Mouse (Mus musculus) forebrain, embryonic 16.5 days (tissue): ENCODE results near the gene Drd3. TPM values are rescaled to one million over a fixed set of nuclear protein-coding genes. Genes with fewer than 3 reads are reported as not detected.

ENCODE experiments used
- ATAC-seq: fragments of 200-750 bp; cut with Nextera tagmentation; 2 replicates; pipeline ENCODE4 v1.8.0; 2017; ENCODE audit warnings: mild to moderate bottlenecking, moderate library complexity
- H3K27ac ChIP-seq: fragments of 300-500 bp; sonication (generic); 2 replicates; pipeline ENCODE4 v1.5.1; 2014; ENCODE audit warnings: low read length, control low read depth
- H3K27me3 ChIP-seq: fragments of 300-500 bp; sonication (generic); replicated peaks from 2 replicates; pipeline ENCODE4 v1.6.1; 2014; ENCODE audit warnings: low read length; ENCODE audit not compliant: control insufficient read depth, insufficient read depth
- H3K36me3 ChIP-seq: fragments of 300-500 bp; sonication (generic); 2 replicates; pipeline ENCODE4 v1.6.1; 2014; ENCODE audit not compliant: control insufficient read depth, insufficient read depth
- H3K4me1 ChIP-seq: fragments of 300-500 bp; sonication (generic); replicated peaks from 2 replicates; pipeline ENCODE4 v1.6.1; 2014; ENCODE audit warnings: low read length; ENCODE audit not compliant: control insufficient read depth, insufficient read depth
- H3K4me2 ChIP-seq: fragments of 300-500 bp; sonication (generic); 2 replicates; pipeline ENCODE4 v1.6.1; 2014; ENCODE audit warnings: mild to moderate bottlenecking, low read length, control low read depth
- H3K4me3 ChIP-seq: fragments of 300-500 bp; sonication (generic); replicated peaks from 2 replicates; pipeline ENCODE4 v1.5.1; 2014; ENCODE audit warnings: mild to moderate bottlenecking, low read length, control low read depth
- H3K9ac ChIP-seq: fragments of 300-500 bp; sonication (generic); replicated peaks from 2 replicates; pipeline ENCODE4 v1.6.1; 2014; ENCODE audit warnings: low read depth, low read length, control low read depth
- H3K9me3 ChIP-seq: fragments of 300-500 bp; sonication (generic); 2 replicates; pipeline ENCODE4 v1.6.1; 2016; ENCODE audit warnings: low read length; ENCODE audit not compliant: control insufficient read depth
- WGBS: fragments of 180-500 bp; shearing (Covaris S2); extraction: QIAGEN DNeasy Blood & Tissue Kit; methylation state at CpG from one replicate; pipeline ENCODE4 v1.1.7; 2014; 5-methylcytosine and 5-hydroxymethylcytosine counted together
- polyA plus RNA-seq: library from polyadenylated mRNA; unstranded; fragments of >200 nt; fragmentation: Nextera tagmentation; extraction: Ambion mirVana; gene quantifications from 2 replicates; pipeline ENCODE4 v1.2.1, GENCODE M21; 2015

The Drd3 gene
- polyA plus RNA-seq, 1 experiment from 2014 or later: not detected

- no peak overlapping the region for H3K9ac ChIP-seq
- H3K27ac ChIP-seq: no peak overlapping the region
- no peak overlapping the region for H3K4me2 ChIP-seq
- 79% methylated on average over 1 of the region's 1 CpGs for WGBS
- no peak overlapping the region for H3K4me3 ChIP-seq
- ATAC-seq: no peak
- H3K9me3 ChIP-seq: no peaks in the 10 kb centered on the region
- no peaks in the 10 kb centered on the region for H3K27me3 ChIP-seq
- no peaks in the 10 kb centered on the region for H3K4me1 ChIP-seq
- no peaks in the 10 kb centered on the region for H3K36me3 ChIP-seq
Observed at GRCm38 (mm10) chr16:43811402-43811801, 57.6 kb downstream of the Drd3 start.

GRCm38 (mm10) chr16:43814644-43815043 lies 60.8 kb downstream of the Drd3 start:
- WGBS: 58% methylated on average over 4 of the region's 4 CpGs
- no peaks in the 10 kb centered on the region for H3K36me3 ChIP-seq
- no peak overlapping the region for H3K27ac ChIP-seq
- H3K4me2 ChIP-seq: no peak overlapping the region
- no peaks in the 10 kb centered on the region for H3K9me3 ChIP-seq
- no peaks in the 10 kb centered on the region for H3K27me3 ChIP-seq
- H3K4me3 ChIP-seq: no peak overlapping the region
- ATAC-seq: no peak
- H3K4me1 ChIP-seq: no peaks in the 10 kb centered on the region
- H3K9ac ChIP-seq: no peak overlapping the region

- 91% methylated on average over 4 of the region's 5 CpGs for WGBS
- H3K9me3 ChIP-seq: no peaks in the 10 kb centered on the region
- no peak for ATAC-seq
- H3K4me3 ChIP-seq: no peak overlapping the region
- H3K27me3 ChIP-seq: no peaks in the 10 kb centered on the region
- H3K4me2 ChIP-seq: no peak overlapping the region
- H3K27ac ChIP-seq: no peak overlapping the region
- no peaks in the 10 kb centered on the region for H3K4me1 ChIP-seq
- H3K9ac ChIP-seq: no peak overlapping the region
- no peaks in the 10 kb centered on the region for H3K36me3 ChIP-seq
Observed at GRCm38 (mm10) chr16:43816321-43816720, 62.5 kb downstream of the Drd3 start.

- Histone ChIP-seq H3K36me3 (no peaks in the 10 kb centered on the region), H3K4me2 (no peak overlapping the region), H3K9me3 (no peaks in the 10 kb centered on the region), H3K4me3 (no peak overlapping the region), H3K27ac (no peak overlapping the region), H3K4me1 (no peaks in the 10 kb centered on the region), H3K9ac (no peak overlapping the region), H3K27me3 (no peaks in the 10 kb centered on the region)
- no peak for ATAC-seq
- WGBS: 95% methylated on average over 6 of the region's 6 CpGs
Observed at GRCm38 (mm10) chr16:43818404-43818803, 64.6 kb downstream of the Drd3 start.

- Histone ChIP-seq H3K36me3 (no peaks in the 10 kb centered on the region), H3K4me3 (no peak overlapping the region), H3K4me1 (no peaks in the 10 kb centered on the region), H3K27ac (no peak overlapping the region), H3K9ac (no peak overlapping the region), H3K4me2 (no peak overlapping the region), H3K27me3 (no peaks in the 10 kb centered on the region), H3K9me3 (no peaks in the 10 kb centered on the region)
- 39% methylated on average over 3 of the region's 3 CpGs for WGBS
- ATAC-seq: peak; percentile 88
Observed at GRCm38 (mm10) chr16:43827492-43827891, 73.7 kb downstream of the Drd3 start.

GRCm38 (mm10) chr16:43831957-43832356 lies 78.1 kb downstream of the Drd3 start:
- H3K27me3 ChIP-seq: no peaks in the 10 kb centered on the region
- no peaks in the 10 kb centered on the region for H3K9me3 ChIP-seq
- no peak overlapping the region for H3K27ac ChIP-seq
- no peaks in the 10 kb centered on the region for H3K4me1 ChIP-seq
- H3K4me2 ChIP-seq: no peak overlapping the region
- no peak overlapping the region for H3K9ac ChIP-seq
- WGBS: 93% methylated on average over 2 of the region's 2 CpGs
- no peak overlapping the region for H3K4me3 ChIP-seq
- H3K36me3 ChIP-seq: no peaks in the 10 kb centered on the region
- no peak for ATAC-seq

- Histone ChIP-seq H3K27me3 (no peaks in the 10 kb centered on the region), H3K4me2 (no peak overlapping the region), H3K27ac (no peak overlapping the region), H3K36me3 (no peaks in the 10 kb centered on the region), H3K9ac (no peak overlapping the region), H3K9me3 (no peaks in the 10 kb centered on the region), H3K4me3 (no peak overlapping the region), H3K4me1 (no peaks in the 10 kb centered on the region)
- WGBS: 93% methylated on average over 1 of the region's 1 CpGs
- no peak for ATAC-seq
Observed at GRCm38 (mm10) chr16:43841236-43841635, 87.4 kb downstream of the Drd3 start.

- 68% methylated on average over 1 of the region's 1 CpGs for WGBS
- Histone ChIP-seq H3K9me3 (no peaks in the 10 kb centered on the region), H3K27ac (no peak overlapping the region), H3K4me3 (no peak overlapping the region), H3K4me1 (no peaks in the 10 kb centered on the region), H3K4me2 (no peak overlapping the region), H3K36me3 (no peaks in the 10 kb centered on the region), H3K27me3 (no peaks in the 10 kb centered on the region), H3K9ac (no peak overlapping the region)
- ATAC-seq: no peak
Observed at GRCm38 (mm10) chr16:43849839-43850238, 96.0 kb downstream of the Drd3 start.

- Histone ChIP-seq H3K36me3 (peaks cover 8% of the 10 kb centered on the region), H3K4me3 (no peak overlapping the region), H3K9ac (no peak overlapping the region), H3K4me2 (no peak overlapping the region), H3K27ac (no peak overlapping the region), H3K9me3 (no peaks in the 10 kb centered on the region), H3K4me1 (no peaks in the 10 kb centered on the region), H3K27me3 (no peaks in the 10 kb centered on the region)
- ATAC-seq: peak; percentile 61; the same call in 1 of the 2 replicates
- 72% methylated on average over 5 of the region's 5 CpGs for WGBS
Observed at GRCm38 (mm10) chr16:43858941-43859476, 105.2 kb downstream of the Drd3 start.

- no peaks in the 10 kb centered on the region for H3K4me1 ChIP-seq
- no peaks in the 10 kb centered on the region for H3K9me3 ChIP-seq
- H3K4me2 ChIP-seq: no peak overlapping the region
- H3K36me3 ChIP-seq: peaks cover 8% of the 10 kb centered on the region
- H3K9ac ChIP-seq: no peak overlapping the region
- H3K27ac ChIP-seq: no peak overlapping the region
- WGBS: 86% methylated on average over 6 of the region's 6 CpGs
- no peak overlapping the region for H3K4me3 ChIP-seq
- no peak for ATAC-seq
- H3K27me3 ChIP-seq: no peaks in the 10 kb centered on the region
Observed at GRCm38 (mm10) chr16:43860624-43861023, 106.8 kb downstream of the Drd3 start.
